Mouse (Mus musculus) megakaryocyte, embryonic 14.5 days (primary cell): ENCODE results near the gene Rbm12. TPM values are rescaled to one million over a fixed set of nuclear protein-coding genes. Genes with fewer than 3 reads are reported as not detected.
"Not testable (repeated sequence)": the region's sequence is repeated elsewhere in the genome, so short reads cannot be mapped to it uniquely, and the experiment has no call there.

Experiments used
- H3K27me3 ChIP-seq: replicated peaks from 2 replicates; pipeline ENCODE3; 2012; ENCODE audit warnings: inconsistent platforms
- H3K36me3 ChIP-seq: replicated peaks from 2 replicates; pipeline ENCODE3; 2012; ENCODE audit warnings: low read length, inconsistent platforms, mixed read lengths
- H3K4me1 ChIP-seq: 2 replicates; pipeline ENCODE4 v1.6.1; 2012; ENCODE audit warnings: inconsistent platforms
- H3K4me3 ChIP-seq: replicated peaks from 2 replicates; pipeline ENCODE3; 2012; ENCODE audit warnings: moderate library complexity, mild to moderate bottlenecking, inconsistent platforms
- H3K9me3 ChIP-seq: 2 replicates; pipeline ENCODE4 v1.6.1; 2012; ENCODE audit warnings: inconsistent platforms
- FLI1 ChIP-seq: IDR thresholded peaks from 2 replicates; pipeline ENCODE4 v1.6.1; 2012; ENCODE audit warnings: low read length, inconsistent platforms, mixed read lengths
- GATA1 ChIP-seq: IDR thresholded peaks from 3 replicates; pipeline ENCODE4 v1.6.1; 2012; ENCODE audit warnings: mixed read lengths, low read length, inconsistent platforms, borderline replicate concordance
- polyA plus RNA-seq: library from polyadenylated mRNA; stranded (reverse); fragments of >175 nt; gene quantifications from 2 replicates; pipeline ENCODE4 v1.2.3, GENCODE M21; 2012; ENCODE audit warnings: low replicate concordance; ENCODE audit not compliant: insufficient read depth

Gene Rbm12
- polyA plus RNA-seq, 1 experiment: 2.3 TPM

GRCm38 (mm10) chr2:156135695-156136094 lies 23.9 kb upstream of the Rbm12 start:
- Histone ChIP-seq H3K27me3 (no peaks in the 10 kb centered on the region), H3K9me3 (no peaks in the 10 kb centered on the region), H3K36me3 (peaks cover 68% of the 10 kb centered on the region), H3K4me1 (peaks cover 23% of the 10 kb centered on the region), H3K4me3 (no peak overlapping the region)
- TF ChIP-seq FLI1: no peak

DNA sequence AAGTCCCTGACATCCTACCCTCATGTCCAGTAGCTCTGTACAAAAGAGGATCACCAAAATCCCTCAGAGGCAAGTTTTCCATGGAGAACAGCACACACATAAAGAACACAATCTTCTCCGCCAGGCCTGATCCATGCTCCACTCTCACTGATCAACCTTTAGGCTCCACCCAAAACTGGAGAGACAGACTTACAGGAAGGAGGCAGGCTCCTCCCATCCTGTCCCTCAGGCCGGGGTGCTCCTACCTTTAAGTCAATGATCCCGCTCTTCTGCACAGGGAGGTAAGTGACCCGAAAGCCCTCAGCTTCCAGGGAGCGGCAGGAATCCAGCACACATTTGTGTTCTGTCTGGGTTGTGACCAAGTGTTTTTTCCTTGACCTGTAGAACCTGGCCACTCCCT lies 22.4 kb upstream of the Rbm12 start:
- Histone ChIP-seq H3K9me3 (no peaks in the 10 kb centered on the region), H3K36me3 (peaks cover 59% of the 10 kb centered on the region), H3K4me3 (no peak overlapping the region), H3K4me1 (peaks cover 11% of the 10 kb centered on the region), H3K27me3 (no peaks in the 10 kb centered on the region)
- no peak for TF ChIP-seq FLI1
- TF ChIP-seq GATA1: no peak

- Histone ChIP-seq H3K9me3 (no peaks in the 10 kb centered on the region), H3K4me3 (no peak within 1 kb of the TSS), H3K4me1 (no peaks in the 10 kb centered on the region), H3K27me3 (no peaks in the 10 kb centered on the region), H3K36me3 (peaks cover 79% of the 10 kb centered on the region)
- no peak for TF ChIP-seq FLI1
- TF ChIP-seq GATA1: no peak
These were observed 15.2 kb upstream of the Rbm12 start, which contains the start of gene Gm28036 for GRCm38 (mm10) chr2:156126992-156127391. Gene Gm28036, minus strand, starts transcription at chr2:156127092.

GRCm38 (mm10) chr2:156123731-156124130 lies 12.0 kb upstream of the Rbm12 start:
- Histone ChIP-seq H3K4me1 (no peaks in the 10 kb centered on the region), H3K27me3 (no peaks in the 10 kb centered on the region), H3K4me3 (no peak overlapping the region), H3K36me3 (peaks cover 59% of the 10 kb centered on the region), H3K9me3 (no peaks in the 10 kb centered on the region)
- TF ChIP-seq GATA1 (no peak), FLI1 (no peak)

DNA sequence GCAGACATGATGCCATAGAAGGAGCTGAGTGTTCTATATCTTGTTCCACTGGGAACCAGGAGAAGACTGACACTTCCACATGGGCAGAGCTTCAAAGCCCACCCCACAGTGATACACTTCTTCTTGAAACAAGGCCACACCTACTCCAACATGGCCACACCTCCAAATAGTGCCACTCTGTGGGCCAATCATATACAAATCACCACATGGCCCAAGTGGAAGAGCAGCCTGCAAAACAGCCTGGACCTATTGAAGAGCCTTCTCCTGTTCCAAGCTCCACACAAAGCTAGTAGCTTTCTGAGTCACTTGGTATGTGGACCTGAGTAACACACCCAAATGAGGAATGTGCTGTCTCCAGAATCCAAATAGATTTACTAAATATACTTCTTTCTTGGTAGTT lies 7.8 kb upstream of the Rbm12 start:
- no peaks in the 10 kb centered on the region for H3K9me3 ChIP-seq
- H3K36me3 ChIP-seq: peaks cover 22% of the 10 kb centered on the region
- no peak for TF ChIP-seq FLI1
- TF ChIP-seq GATA1: no peak
- H3K4me3 ChIP-seq: no peak overlapping the region
- H3K27me3 ChIP-seq: no peaks in the 10 kb centered on the region
- H3K4me1 ChIP-seq: no peaks in the 10 kb centered on the region

DNA sequence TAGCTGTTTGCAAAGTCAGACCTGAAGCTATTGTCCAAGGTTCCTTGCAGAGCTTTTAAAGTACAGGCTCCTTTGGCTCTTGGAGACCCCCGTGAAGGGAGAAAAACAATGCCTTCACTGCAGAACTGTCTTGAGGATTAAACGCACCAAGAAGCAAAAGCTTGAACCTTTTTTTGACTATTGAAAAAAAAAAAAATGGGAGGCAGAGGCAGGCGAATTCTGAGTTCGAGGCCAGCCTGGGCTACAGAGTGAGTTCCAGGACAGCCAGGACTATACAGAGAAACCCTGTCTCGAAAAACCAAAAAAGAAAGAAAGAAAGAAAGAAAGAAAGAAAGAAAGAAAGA lies 274 bp upstream of the Rbm12 start:
- not testable (repeated sequence) for H3K9me3 ChIP-seq, H3K27me3 ChIP-seq, H3K36me3 ChIP-seq
- H3K4me1 ChIP-seq: peaks cover 24% of the 10 kb centered on the region
- peak overlapping the region; percentile 99 for H3K4me3 ChIP-seq

DNA sequence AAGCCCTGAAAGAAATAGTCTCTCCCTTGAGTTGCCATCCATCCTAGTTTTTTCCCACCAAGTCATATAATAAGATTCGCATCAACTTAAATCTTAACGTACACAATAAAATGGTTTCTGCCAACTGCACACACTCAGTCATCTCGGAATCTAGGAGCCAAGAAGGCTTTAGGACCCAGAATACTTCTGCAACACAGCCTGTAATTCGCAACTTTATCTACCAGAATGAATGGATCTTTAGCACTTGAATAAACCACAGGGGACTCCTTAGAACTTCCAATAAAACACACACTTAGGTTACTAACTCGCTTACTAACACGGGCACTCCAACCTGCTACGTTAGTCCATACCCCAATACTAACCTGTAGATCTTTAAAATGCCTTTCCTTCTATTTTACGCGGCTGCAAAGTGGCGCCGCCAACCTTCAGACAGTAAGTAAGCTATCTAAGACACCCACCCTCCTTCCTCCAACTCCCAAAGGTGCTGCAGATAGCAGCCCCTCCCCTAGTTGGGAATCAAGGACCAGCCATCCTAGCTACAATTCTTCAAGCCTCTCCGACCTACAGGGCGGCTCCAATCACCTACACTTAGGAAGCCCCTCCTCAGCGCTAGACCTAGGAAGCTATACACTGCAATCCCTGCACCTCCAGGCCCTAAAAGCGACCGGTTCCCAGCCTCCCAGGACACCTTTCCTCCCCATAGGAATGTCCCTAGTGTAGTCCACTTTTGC lies 986 bp downstream of the Rbm12 start:
- TF ChIP-seq FLI1 (no peak), GATA1 (no peak)
- peaks cover 15% of the 10 kb centered on the region for H3K36me3 ChIP-seq
- peak overlapping the region; percentile 99 for H3K4me3 ChIP-seq
- H3K27me3 ChIP-seq: no peaks in the 10 kb centered on the region
- peaks cover 34% of the 10 kb centered on the region for H3K4me1 ChIP-seq
- no peaks in the 10 kb centered on the region for H3K9me3 ChIP-seq

GRCm38 (mm10) chr2:156091926-156092325 lies 19.9 kb downstream of the Rbm12 start:
- Histone ChIP-seq H3K4me3 (no peak overlapping the region), H3K36me3 (peaks cover 86% of the 10 kb centered on the region), H3K4me1 (peaks cover 43% of the 10 kb centered on the region), H3K9me3 (no peaks in the 10 kb centered on the region), H3K27me3 (no peaks in the 10 kb centered on the region)
- TF ChIP-seq GATA1 (no peak), FLI1 (no peak)

DNA sequence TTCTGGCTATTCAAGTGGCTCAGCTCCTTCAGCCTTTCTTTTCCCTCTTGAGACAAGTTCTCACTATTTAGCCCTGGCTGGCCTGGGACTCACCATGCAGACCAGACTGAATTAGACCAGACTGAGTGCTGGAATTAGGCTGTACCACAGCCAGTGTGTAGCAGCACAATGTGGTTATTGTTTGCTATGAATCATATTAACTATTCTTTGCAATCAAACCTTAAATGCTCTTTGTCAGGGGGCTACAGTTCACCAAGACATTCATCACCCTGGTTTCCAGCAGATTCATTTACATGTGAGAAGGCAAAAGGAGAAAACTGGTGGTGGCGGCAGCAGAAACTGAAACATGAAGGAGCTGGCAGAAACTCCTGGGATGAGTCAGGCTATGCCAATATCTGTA lies 22.0 kb downstream of the Rbm12 start:
- peaks cover 71% of the 10 kb centered on the region for H3K36me3 ChIP-seq
- TF ChIP-seq GATA1 (no peak), FLI1 (no peak)
- peaks cover 56% of the 10 kb centered on the region for H3K4me1 ChIP-seq
- H3K4me3 ChIP-seq: no peak overlapping the region
- no peaks in the 10 kb centered on the region for H3K9me3 ChIP-seq
- H3K27me3 ChIP-seq: no peaks in the 10 kb centered on the region

DNA sequence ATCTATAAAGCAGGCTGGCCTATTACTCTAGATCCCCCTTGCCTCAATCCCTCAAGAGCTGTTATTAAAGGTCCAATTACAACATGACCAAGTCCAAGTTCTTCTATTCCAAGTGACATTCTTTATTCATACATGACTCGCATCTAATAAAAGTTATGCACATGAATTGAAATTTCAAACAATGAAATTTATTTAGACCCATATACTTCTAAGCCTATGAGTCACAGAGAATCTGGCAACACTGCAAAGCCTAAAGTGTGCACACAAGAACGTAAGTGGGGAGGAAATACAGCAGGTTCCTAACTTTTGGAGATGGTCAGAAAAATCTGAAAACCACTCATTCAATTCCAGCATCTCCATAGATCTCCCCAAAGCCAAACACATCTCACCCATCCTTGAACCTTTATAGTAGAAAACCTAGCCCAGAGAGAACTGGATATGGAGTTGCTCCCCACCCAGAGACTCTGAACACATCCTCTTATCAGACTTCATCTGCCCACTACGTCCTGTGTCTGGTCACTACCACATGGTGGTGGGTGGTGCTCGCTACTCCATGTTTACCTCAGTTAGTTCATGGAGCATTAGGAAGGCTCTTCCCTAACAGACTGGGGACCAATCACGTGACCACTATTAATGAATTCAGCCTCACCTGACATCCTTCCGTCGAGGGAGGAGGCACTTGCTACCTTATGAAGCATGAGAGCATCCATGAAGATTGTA lies 24.2 kb downstream of the Rbm12 start:
- no peak overlapping the region for H3K4me3 ChIP-seq
- peaks cover 73% of the 10 kb centered on the region for H3K4me1 ChIP-seq
- TF ChIP-seq FLI1 (no peak), GATA1 (no peak)
- no peaks in the 10 kb centered on the region for H3K27me3 ChIP-seq
- H3K36me3 ChIP-seq: peaks cover 56% of the 10 kb centered on the region
- no peaks in the 10 kb centered on the region for H3K9me3 ChIP-seq
